Mouse (Mus musculus) urinary bladder, adult 2 months (tissue): ENCODE measurements around the gene Gm28035. TPM values are rescaled to one million over a fixed set of nuclear protein-coding genes. Genes with fewer than 3 reads are reported as not detected.

Experiments
- DNase-seq: peaks from one replicate; pipeline ENCODE4 v3.0.0; 2022; ENCODE audit warnings: low spot score
- polyA plus RNA-seq: library from polyadenylated mRNA; depleted of rRNA; stranded (reverse); fragments of >200 nt; gene quantifications from 2 replicates; pipeline ENCODE4 v1.2.3, GENCODE M21; 2012

Gene Gm28035
- polyA plus RNA-seq, 1 experiment: 5.4 TPM

- no peak for DNase-seq
Observed at GRCm38 (mm10) chr2:30261921-30262839, 21.8 kb downstream of the Gm28035 start.

GRCm38 (mm10) chr2:30262840-30263441 lies 22.6 kb downstream of the Gm28035 start:
- no peak for DNase-seq

GRCm38 (mm10) chr2:30263811-30264210 lies 23.4 kb downstream of the Gm28035 start:
- DNase-seq: no peak

GRCm38 (mm10) chr2:30264671-30265519 lies 24.5 kb downstream of the Gm28035 start:
- no peak for DNase-seq

- DNase-seq: no peak
Observed at GRCm38 (mm10) chr2:30265767-30266253, 25.4 kb downstream of the Gm28035 start, which contains the start of gene Phyhd1. Gene Phyhd1 (plus strand): TSS chr2:30266203.

- DNase-seq: no peak
Observed at GRCm38 (mm10) chr2:30266392-30266941, 26.1 kb downstream of the Gm28035 start.

GRCm38 (mm10) chr2:30267466-30267865 lies 27.1 kb downstream of the Gm28035 start:
- DNase-seq: no peak

GRCm38 (mm10) chr2:30268371-30268770 lies 28.0 kb downstream of the Gm28035 start:
- DNase-seq: no peak

- DNase-seq: no peak
Observed at GRCm38 (mm10) chr2:30269241-30269990, 29.0 kb downstream of the Gm28035 start.

- DNase-seq: no peak
Observed at GRCm38 (mm10) chr2:30270134-30270533, 29.8 kb downstream of the Gm28035 start.

- no peak for DNase-seq
Observed at GRCm38 (mm10) chr2:30280743-30281142, 40.4 kb downstream of the Gm28035 start, which contains the start of gene Gm28038. Gene Gm28038 (plus strand): TSS chr2:30281043.

GRCm38 (mm10) chr2:30281651-30282050 lies 41.3 kb downstream of the Gm28035 start:
- no peak for DNase-seq

- DNase-seq: no peak
Observed at GRCm38 (mm10) chr2:30283193-30283592, 42.8 kb downstream of the Gm28035 start.

GRCm38 (mm10) chr2:30285004-30285403 lies 44.6 kb downstream of the Gm28035 start:
- DNase-seq: no peak

- DNase-seq: peak; percentile 34
Observed at GRCm38 (mm10) chr2:30285416-30286181, 45.2 kb downstream of the Gm28035 start.

GRCm38 (mm10) chr2:30286192-30287026 lies 46.0 kb downstream of the Gm28035 start, which contains the start of the genes Dolk and Nup188:
Gene Dolk (minus strand): TSS chr2:30286334.
Gene Nup188 (plus strand): TSS chr2:30286397.
- DNase-seq: peak; percentile 94

- no peak for DNase-seq
Observed at GRCm38 (mm10) chr2:30287027-30287373, 46.6 kb downstream of the Gm28035 start.

- DNase-seq: no peak
Observed at GRCm38 (mm10) chr2:30299525-30299924, 59.2 kb downstream of the Gm28035 start.

- DNase-seq: no peak
Observed at GRCm38 (mm10) chr2:30299966-30300365, 59.6 kb downstream of the Gm28035 start.
